Comparison of ENCODE assay signal across 8 mouse cellular contexts in genomic region chr7:25141761-25142160, GRCm38 (mm10). TPM values are rescaled to one million over a fixed set of nuclear protein-coding genes. Genes with fewer than 3 reads are reported as not detected.
DNase-seq lines count a peak whose midpoint lies in the region; ATAC-seq lines count a peak whose summit lies in the region.

No protein-coding gene starts in this region.

- 8% methylated on average over 5 of the region's 5 CpGs for whole genome bisulfite sequencing in midbrain, embryonic 11.5 days
- 6% methylated on average over 5 of the region's 5 CpGs for WGBS in midbrain, embryonic 13.5 days
- 4% methylated on average over 5 of the region's 5 CpGs for WGBS in limb, embryonic 10.5 days

- peaks cover 2% of the 10 kb centered on the region; the same call in 1 of the 2 replicates for H3K4me1 ChIP-seq in midbrain, embryonic 11.5 days (ENCODE audit: control insufficient read depth, insufficient read depth, low read length)
- H3K4me1 ChIP-seq in midbrain, embryonic 13.5 days (replicated peaks), result peaks cover 7% of the 10 kb centered on the region
- H3K4me1 ChIP-seq in limb, embryonic 10.5 days, result no peaks in the 10 kb centered on the region

- no peak overlapping the region for H3K27ac ChIP-seq in midbrain, embryonic 11.5 days (ENCODE audit: low read depth, low read length)
- H3K27ac ChIP-seq in midbrain, embryonic 13.5 days, result no peak overlapping the region
- no peak overlapping the region for H3K27ac ChIP-seq in limb, embryonic 10.5 days

- H3K4me3 ChIP-seq in midbrain, embryonic 11.5 days (ENCODE audit: low read depth, low read length), result no peak overlapping the region
- no peak overlapping the region for H3K4me3 ChIP-seq in midbrain, embryonic 13.5 days (replicated peaks)
- H3K4me3 ChIP-seq in limb, embryonic 10.5 days, result no peak overlapping the region

- H3K9ac ChIP-seq in midbrain, embryonic 11.5 days (ENCODE audit: low read length), result no peak overlapping the region
- H3K9ac ChIP-seq in midbrain, embryonic 13.5 days (replicated peaks), result no peak overlapping the region

- DNase-seq in midbrain, embryonic 11.5 days (ENCODE audit: low spot score, missing footprints), result peak; percentile 84
- DNase-seq in embryo, embryonic 10 days (ENCODE audit: low spot score), result peak; percentile 72
- peak; percentile 79 for DNase-seq in limb, embryonic 10.5 days (ENCODE audit: low spot score)
- peak; percentile 60 for DNase-seq in retina, embryonic 14.5 days (ENCODE audit: low spot score)
- no peak for DNase-seq in spleen, adult 18-20 months
- no peak for DNase-seq in left cerebral cortex, postnatal 14 days (ENCODE audit: low spot score in 2 of 2)

- H3K4me2 ChIP-seq in midbrain, embryonic 11.5 days, result no peak overlapping the region
- H3K4me2 ChIP-seq in midbrain, embryonic 13.5 days (replicated peaks), result no peak overlapping the region

- intact Hi-C loops in left cerebral cortex, postnatal 14 days (cut with DNase I), result no loop called here

- ATAC-seq in midbrain, embryonic 11.5 days (ENCODE audit: low FRiP score), result no peak
- ATAC-seq in midbrain, embryonic 13.5 days, result no peak
- ATAC-seq in frontal cortex, adult (ENCODE audit: low TSS enrichment), result no peak

- H3K27me3 ChIP-seq in midbrain, embryonic 11.5 days (ENCODE audit: control insufficient read depth, insufficient read depth, low read length), result no peaks in the 10 kb centered on the region
- no peaks in the 10 kb centered on the region for H3K27me3 ChIP-seq in midbrain, embryonic 13.5 days
- H3K27me3 ChIP-seq in limb, embryonic 10.5 days (ENCODE audit: low read depth, poor library complexity, severe bottlenecking), result peaks cover 21% of the 10 kb centered on the region; the same call in 1 of the 2 replicates

- H3K9me3 ChIP-seq in midbrain, embryonic 11.5 days (ENCODE audit: control insufficient read depth, low read length), result no peaks in the 10 kb centered on the region
- H3K9me3 ChIP-seq in midbrain, embryonic 13.5 days, result no peaks in the 10 kb centered on the region
- H3K9me3 ChIP-seq in limb, embryonic 10.5 days (replicated peaks), result no peaks in the 10 kb centered on the region

- H3K36me3 ChIP-seq in midbrain, embryonic 11.5 days (ENCODE audit: control insufficient read depth, insufficient read depth, low read length), result no peaks in the 10 kb centered on the region
- H3K36me3 ChIP-seq in midbrain, embryonic 13.5 days, result no peaks in the 10 kb centered on the region
- H3K36me3 ChIP-seq in limb, embryonic 10.5 days, result no peaks in the 10 kb centered on the region

RNA-seq across cellular contexts. Expression of gene Pou2f2, which starts 37.8 kb away (rescaled TPM):
- 26.6 and 31.3 TPM in 2 replicates for polyA plus RNA-seq in midbrain, embryonic 11.5 days (2014; fragmentation: Nextera tagmentation; extraction: Ambion mirVana)
- polyA plus RNA-seq in midbrain, embryonic 13.5 days (2015; fragmentation: Nextera tagmentation; extraction: Ambion mirVana), result 56.2 and 62.0 TPM in 2 replicates
- 3.3 and 4.1 TPM in 2 replicates for polyA plus RNA-seq in limb, embryonic 10.5 days (2016; fragmentation: Nextera tagmentation; extraction: Ambion mirVana)
- total RNA-seq in left cerebral cortex, postnatal 14 days (2021), result 10 to 100 TPM; 11.5 to 13.0 TPM

Comparison
In these comparisons a context has a peak if more than half of its experiments do, and no peak if none do; other contexts are left out.
1. DNase-seq: peak in midbrain, embryonic 11.5 days (single experiment), embryo, embryonic 10 days (single experiment), limb, embryonic 10.5 days (single experiment) and retina, embryonic 14.5 days (single experiment); none in spleen, adult 18-20 months (0 of 2) and left cerebral cortex, postnatal 14 days (0 of 2).